Mouse (Mus musculus) hindbrain, embryonic 11.5 days (tissue): ENCODE measurements around the gene Pabpn1l. TPM values are rescaled to one million over a fixed set of nuclear protein-coding genes. Genes with fewer than 3 reads are reported as not detected.
A peak's percentile ranks its signal among the peaks of the same experiment; 100 is the strongest.

ENCODE experiments used
- ATAC-seq: fragments of 200-750 bp; cut with Nextera tagmentation; 2 replicates; pipeline ENCODE4 v1.8.0; 2017; ENCODE audit warnings: mild to moderate bottlenecking, moderate TSS enrichment, moderate library complexity; ENCODE audit not compliant: low FRiP score
- DNase-seq: peaks from one replicate; pipeline ENCODE4 v3.0.0-alpha.2; 2015; ENCODE audit warnings: low spot score
- H3K27ac ChIP-seq: fragments of 300-500 bp; sonication (generic); 2 replicates; pipeline ENCODE4 v1.5.1; 2014; ENCODE audit warnings: mild to moderate bottlenecking, low read depth, low read length
- H3K27me3 ChIP-seq: fragments of 300-500 bp; sonication (generic); 2 replicates; pipeline ENCODE4 v1.6.1; 2014; ENCODE audit warnings: mild to moderate bottlenecking, low read length, moderate library complexity, mixed read lengths; ENCODE audit not compliant: control insufficient read depth, insufficient read depth
- H3K36me3 ChIP-seq: fragments of 300-500 bp; sonication (generic); 2 replicates; pipeline ENCODE4 v1.6.1; 2014; ENCODE audit warnings: mild to moderate bottlenecking, low read length, moderate library complexity, mixed read lengths; ENCODE audit not compliant: control insufficient read depth, insufficient read depth
- H3K4me1 ChIP-seq: fragments of 300-500 bp; sonication (generic); replicated peaks from 2 replicates; pipeline ENCODE4 v1.6.1; 2014; ENCODE audit warnings: low read length, mixed read lengths; ENCODE audit not compliant: control insufficient read depth, insufficient read depth
- H3K4me2 ChIP-seq: fragments of 300-500 bp; sonication (generic); replicated peaks from 2 replicates; pipeline ENCODE4 v1.6.1; 2014; ENCODE audit warnings: mild to moderate bottlenecking, low read depth, low read length
- H3K4me3 ChIP-seq: fragments of 300-500 bp; sonication (generic); 2 replicates; pipeline ENCODE4 v1.5.1; 2014; ENCODE audit warnings: low read depth, low read length
- H3K9ac ChIP-seq: fragments of 300-500 bp; sonication (generic); 2 replicates; pipeline ENCODE4 v1.6.1; 2014; ENCODE audit warnings: low read depth, low read length
- H3K9me3 ChIP-seq: fragments of 300-500 bp; sonication (generic); 2 replicates; pipeline ENCODE4 v1.6.1; 2016; ENCODE audit warnings: low read length; ENCODE audit not compliant: control insufficient read depth
- WGBS: fragments of 180-500 bp; shearing (Covaris S2); extraction: QIAGEN DNeasy Blood & Tissue Kit; methylation state at CpG from one replicate; pipeline ENCODE4 v1.1.7; 2014; 5-methylcytosine and 5-hydroxymethylcytosine counted together
- polyA plus RNA-seq: library from polyadenylated mRNA; unstranded; fragments of >200 nt; fragmentation: Nextera tagmentation; extraction: Ambion mirVana; gene quantifications from 2 replicates; pipeline ENCODE4 v1.2.1, GENCODE M21; 2014

The Pabpn1l gene
- polyA plus RNA-seq, 1 experiment from 2014 or later: not detected

- H3K4me3 ChIP-seq: no peak overlapping the region
- H3K9ac ChIP-seq: no peak overlapping the region
- H3K27ac ChIP-seq: no peak overlapping the region
- no peaks in the 10 kb centered on the region for H3K4me1 ChIP-seq
- H3K9me3 ChIP-seq: no peaks in the 10 kb centered on the region
- no peaks in the 10 kb centered on the region for H3K27me3 ChIP-seq
- no peak overlapping the region for H3K4me2 ChIP-seq
- DNase-seq (no peak), ATAC-seq (no peak)
- WGBS: 78% methylated on average over 6 of the region's 6 CpGs
- H3K36me3 ChIP-seq: no peaks in the 10 kb centered on the region
Measured at GRCm38 (mm10) chr8:122618660-122619378, 3.7 kb downstream of the Pabpn1l start.

- H3K4me1 ChIP-seq: no peaks in the 10 kb centered on the region
- H3K27me3 ChIP-seq: no peaks in the 10 kb centered on the region
- ATAC-seq (0 out of 2 replicates have a peak, but pooled peaks have one; percentile 27), DNase-seq (peak; percentile 91)
- H3K27ac ChIP-seq: no peak overlapping the region
- no peaks in the 10 kb centered on the region for H3K36me3 ChIP-seq
- no peaks in the 10 kb centered on the region for H3K9me3 ChIP-seq
- H3K9ac ChIP-seq: no peak overlapping the region
- WGBS: 38% methylated on average over 5 of the region's 7 CpGs
- no peak overlapping the region for H3K4me3 ChIP-seq
- no peak overlapping the region for H3K4me2 ChIP-seq
Measured at GRCm38 (mm10) chr8:122617947-122618546, 4.5 kb downstream of the Pabpn1l start.

GRCm38 (mm10) chr8:122616181-122616905 lies 6.2 kb downstream of the Pabpn1l start:
- Histone ChIP-seq H3K4me1 (no peaks in the 10 kb centered on the region), H3K9ac (no peak overlapping the region), H3K27me3 (no peaks in the 10 kb centered on the region), H3K9me3 (no peaks in the 10 kb centered on the region), H3K4me3 (no peak overlapping the region), H3K27ac (no peak overlapping the region), H3K36me3 (no peaks in the 10 kb centered on the region), H3K4me2 (no peak overlapping the region)
- DNase-seq (no peak), ATAC-seq (no peak)
- whole genome bisulfite sequencing: 71% methylated on average over 9 of the region's 9 CpGs

- no peaks in the 10 kb centered on the region for H3K9me3 ChIP-seq
- DNase-seq (peak; percentile 99), ATAC-seq (peak; percentile 96)
- H3K4me2 ChIP-seq: peak within 1 kb of the TSS; percentile 93
- H3K4me1 ChIP-seq: peaks cover 2% of the 10 kb centered on the region; the same call in 1 of the 2 replicates
- no peaks in the 10 kb centered on the region for H3K36me3 ChIP-seq
- H3K27ac ChIP-seq: peak within 1 kb of the TSS; percentile 77
- peak within 1 kb of the TSS; percentile 66 for H3K4me3 ChIP-seq
- peak within 1 kb of the TSS; percentile 70 for H3K9ac ChIP-seq
- H3K27me3 ChIP-seq: no peaks in the 10 kb centered on the region
- under 1% methylated on average over 43 of the region's 57 CpGs for WGBS
Measured at GRCm38 (mm10) chr8:122611295-122612133, 11.0 kb downstream of the Pabpn1l start, which contains the start of the genes Galns and Trappc2l. Gene Galns, minus strand, starts transcription at chr8:122611463. Gene Trappc2l, plus strand, starts transcription at chr8:122611640.

GRCm38 (mm10) chr8:122610612-122611277 lies 11.8 kb downstream of the Pabpn1l start:
- Histone ChIP-seq H3K4me1 (peaks cover 2% of the 10 kb centered on the region; the same call in 1 of the 2 replicates), H3K4me2 (peak overlapping the region; percentile 93), H3K27ac (peak overlapping the region; percentile 60), H3K4me3 (peak overlapping the region; percentile 66), H3K36me3 (no peaks in the 10 kb centered on the region), H3K9ac (peak overlapping the region; percentile 70), H3K27me3 (no peaks in the 10 kb centered on the region), H3K9me3 (no peaks in the 10 kb centered on the region)
- ATAC-seq (peak; percentile 15), DNase-seq (no peak)
- WGBS: 5% methylated on average over 20 of the region's 20 CpGs

- no peak overlapping the region for H3K9ac ChIP-seq
- H3K36me3 ChIP-seq: no peaks in the 10 kb centered on the region
- no peaks in the 10 kb centered on the region for H3K27me3 ChIP-seq
- ATAC-seq (no peak), DNase-seq (no peak)
- H3K4me2 ChIP-seq: peak overlapping the region; percentile 93; the same call in 1 of the 2 replicates
- peaks cover 2% of the 10 kb centered on the region; the same call in 1 of the 2 replicates for H3K4me1 ChIP-seq
- H3K4me3 ChIP-seq: no peak overlapping the region
- 61% methylated on average over 4 of the region's 4 CpGs for WGBS
- no peak overlapping the region for H3K27ac ChIP-seq
- H3K9me3 ChIP-seq: no peaks in the 10 kb centered on the region
Measured at GRCm38 (mm10) chr8:122610209-122610608, 12.3 kb downstream of the Pabpn1l start.

GRCm38 (mm10) chr8:122606810-122607209 lies 15.7 kb downstream of the Pabpn1l start:
- Histone ChIP-seq H3K9me3 (no peaks in the 10 kb centered on the region), H3K27ac (no peak overlapping the region), H3K4me3 (no peak overlapping the region), H3K27me3 (no peaks in the 10 kb centered on the region), H3K9ac (no peak overlapping the region), H3K4me1 (peaks cover 2% of the 10 kb centered on the region; the same call in 1 of the 2 replicates), H3K36me3 (no peaks in the 10 kb centered on the region), H3K4me2 (no peak overlapping the region)
- DNase-seq (no peak), ATAC-seq (no peak)
- WGBS: 88% methylated on average over 11 of the region's 12 CpGs

GRCm38 (mm10) chr8:122605367-122605766 lies 17.2 kb downstream of the Pabpn1l start:
- Histone ChIP-seq H3K27me3 (no peaks in the 10 kb centered on the region), H3K9me3 (no peaks in the 10 kb centered on the region), H3K4me3 (no peak overlapping the region), H3K36me3 (no peaks in the 10 kb centered on the region), H3K4me1 (no peaks in the 10 kb centered on the region), H3K9ac (no peak overlapping the region), H3K4me2 (no peak overlapping the region), H3K27ac (no peak overlapping the region)
- WGBS: 82% methylated on average over 4 of the region's 4 CpGs
- ATAC-seq: no peak
- no peak for DNase-seq
